Mouse (Mus musculus): ENCODE data around the gene Abcc5.

The Abcc5 gene

GRCm38 (mm10) chr16:20357837-20358236, 68.4 kb downstream of the Abcc5 start:
- no peak for DNase-seq (ENCODE audit: low spot score)

GRCm38 (mm10) chr16:20354762-20355161, 71.4 kb downstream of the Abcc5 start:
- DNase-seq (ENCODE audit: low spot score): no peak

GRCm38 (mm10) chr16:20354011-20354410, 72.2 kb downstream of the Abcc5 start:
- DNase-seq (ENCODE audit: low spot score): no peak

- no peak for DNase-seq (ENCODE audit: low spot score)
Measured at GRCm38 (mm10) chr16:20345464-20345863, 80.7 kb downstream of the Abcc5 start.

- DNase-seq (ENCODE audit: low spot score): no peak
Measured at GRCm38 (mm10) chr16:20338616-20339015, 87.6 kb downstream of the Abcc5 start.

GRCm38 (mm10) chr16:20334918-20335317, 91.3 kb downstream of the Abcc5 start:
- no peak for DNase-seq (ENCODE audit: low spot score)

GRCm38 (mm10) chr16:20328306-20328705, 97.9 kb downstream of the Abcc5 start:
- DNase-seq (ENCODE audit: low spot score): no peak

- no peak for DNase-seq (ENCODE audit: low spot score)
Measured at GRCm38 (mm10) chr16:20325286-20325685, 100.9 kb downstream of the Abcc5 start, which contains the start of gene Cyp2ab1. TSS of gene Cyp2ab1 (minus strand) at chr16:20325404.

- DNase-seq (ENCODE audit: low spot score): no peak
Measured at GRCm38 (mm10) chr16:20323907-20324306, 102.3 kb downstream of the Abcc5 start.

GRCm38 (mm10) chr16:20322274-20322673, 103.9 kb downstream of the Abcc5 start:
- no peak for DNase-seq (ENCODE audit: low spot score)

GRCm38 (mm10) chr16:20316770-20317169, 109.4 kb downstream of the Abcc5 start:
- no peak for DNase-seq (ENCODE audit: low spot score)

GRCm38 (mm10) chr16:20315266-20315665, 110.9 kb downstream of the Abcc5 start:
- no peak for DNase-seq (ENCODE audit: low spot score)

- no peak for DNase-seq (ENCODE audit: low spot score)
Measured at GRCm38 (mm10) chr16:20312272-20312671, 113.9 kb downstream of the Abcc5 start.

- DNase-seq (ENCODE audit: low spot score): peak; percentile 75
Measured at GRCm38 (mm10) chr16:20301770-20302649, 124.2 kb downstream of the Abcc5 start, which contains the start of gene Parl. TSS of gene Parl (minus strand) at chr16:20302387.

GRCm38 (mm10) chr16:20300076-20300475, 126.1 kb downstream of the Abcc5 start:
- no peak for DNase-seq (ENCODE audit: low spot score)

Data from testis, postnatal 14 days (tissue).